Mouse (Mus musculus): ENCODE results near the gene Cdhr3.

GRCm38 (mm10) chr12:33130401-33130800, 37.7 kb upstream of the Cdhr3 start:
- TF ChIP-seq CTCF (IDR thresholded peaks at IDR 0.05; ENCODE audit: extremely low read depth, insufficient read depth, low read length) (no peak), POLR2A (IDR thresholded peaks at IDR 0.05; ENCODE audit: extremely low read depth, insufficient read depth, low read length) (no peak)
